Mouse (Mus musculus) liver, embryonic 14.5 days (tissue): ENCODE results near the gene Gm44511.

Source experiments
- CTCF ChIP-seq: IDR thresholded peaks from 2 replicates; pipeline ENCODE4 v1.5.1; 2016; ENCODE audit warnings: antibody characterized with exemption, low read depth, control low read depth
- EP300 ChIP-seq: IDR thresholded peaks from 2 replicates; pipeline ENCODE4 v1.6.1; 2016; ENCODE audit warnings: antibody characterized with exemption, low read depth

DNA sequence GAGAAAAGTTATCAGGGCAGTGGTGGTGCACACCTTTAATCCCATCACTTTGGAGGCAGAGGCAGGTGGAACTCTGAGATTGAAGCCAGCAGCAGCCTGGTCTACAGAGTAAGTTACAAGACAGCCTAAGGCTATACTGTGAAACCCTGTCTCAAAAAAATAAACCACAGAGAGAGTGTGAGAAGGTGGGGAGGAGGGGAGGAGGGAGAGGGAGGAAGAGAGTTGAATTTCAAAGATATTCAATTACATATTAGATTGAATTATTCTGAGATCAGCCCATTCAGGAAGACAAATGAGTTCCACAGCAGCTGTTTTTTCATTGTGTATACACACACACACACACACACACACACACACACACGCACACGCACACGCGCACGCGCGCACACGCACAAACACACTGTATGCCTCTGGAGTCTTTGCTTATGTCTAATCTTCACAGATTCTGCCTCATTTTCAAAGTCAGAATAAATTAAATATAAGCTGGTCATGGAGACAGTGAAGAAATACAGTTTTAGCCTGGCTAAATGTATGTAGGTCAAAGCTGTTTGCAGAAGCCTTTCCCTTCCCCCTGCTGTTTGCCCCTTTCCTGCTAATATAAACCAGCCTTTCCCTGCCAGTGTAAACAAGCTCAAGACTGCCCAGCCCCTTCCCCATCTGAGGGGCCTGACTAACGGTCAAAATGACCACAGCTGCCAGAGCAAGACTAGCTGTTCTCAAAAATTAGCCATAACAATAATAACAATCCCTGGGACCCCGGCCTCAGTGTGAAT is 56.4 kb downstream of the Gm44511 start:
- no peak for TF ChIP-seq CTCF
- no peak for TF ChIP-seq EP300
